Mouse (Mus musculus) testis, adult 2 months (tissue): ENCODE data around the gene Als2cl.

Experiments
- CTCF ChIP-seq: fragments of 200-500 bp; IDR thresholded peaks from 2 replicates; pipeline ENCODE4 v1.5.1; 2012; ENCODE audit warnings: low read depth, mild to moderate bottlenecking, inconsistent platforms, low read length, moderate library complexity; ENCODE audit not compliant: control insufficient read depth, insufficient read depth, insufficient replicate concordance
- POLR2A ChIP-seq: fragments of 200-500 bp; IDR thresholded peaks from 2 replicates; pipeline ENCODE4 v1.6.1; 2012; ENCODE audit warnings: low read depth, mild to moderate bottlenecking, inconsistent platforms, low read length, moderate library complexity; ENCODE audit not compliant: control insufficient read depth

- TF ChIP-seq POLR2A (no peak), CTCF (no peak)
These were observed 41.2 kb downstream of the Als2cl start for GRCm38 (mm10) chr9:110920665-110921419.
